Mouse (Mus musculus): ENCODE results near the gene Gm13101. TPM values are rescaled to one million over a fixed set of nuclear protein-coding genes. Genes with fewer than 3 reads are reported as not detected.
"Not testable (repeated sequence)": the region's sequence is repeated elsewhere in the genome, so short reads cannot be mapped to it uniquely, and the experiment has no call there.

Gm13101 gene
- total RNA-seq (2012; rRNA removed) (not detected in 2 replicates), total RNA-seq (2014; rRNA removed) (not detected in 2 replicates), polyA plus RNA-seq (2012; ENCODE audit: insufficient read length, low read depth) (not detected in 2 replicates)

DNA sequence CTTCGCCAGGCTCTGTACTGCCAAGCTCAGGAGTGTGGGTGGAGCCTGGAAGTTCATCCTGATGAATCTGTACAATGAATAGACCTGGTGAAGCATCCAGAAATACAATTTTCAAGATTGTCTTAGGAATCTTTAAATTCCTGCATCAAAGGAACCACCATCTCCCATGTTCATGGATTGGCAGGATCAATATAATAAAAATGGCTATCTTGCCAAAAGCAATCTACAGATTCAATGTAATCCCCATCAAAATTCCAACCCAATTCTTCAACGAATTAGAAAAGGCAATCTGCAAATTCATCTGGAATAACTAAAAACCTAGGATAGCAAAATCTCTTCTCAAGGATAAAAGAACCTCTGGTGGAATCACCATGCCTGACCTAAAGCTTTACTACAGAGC, at the start of gene Gm13101:
Gene Gm13101 (minus strand): TSS at position 101 of the 400 bp plus-strand sequence.
- H3K36me3 ChIP-seq (replicated peaks in 1 of 2; ENCODE audit: control insufficient read depth in 1 of 2, insufficient read depth in 1 of 2, low read length in 1 of 2); in situ Hi-C loops (cut with MboI; ENCODE audit: low pct_ligation_motif_present, low pct_unique_long_range_greater_than_20kb, low sequenced_read_pairs); H3K9ac ChIP-seq (ENCODE audit: insufficient read depth, low read depth); H3K4me3 ChIP-seq (replicated peaks in 1 of 3; ENCODE audit: low read depth in 2 of 3, low read length in 2 of 3, poor library complexity in 1 of 3); H3K4me2 ChIP-seq (ENCODE audit: insufficient read depth, low read depth, poor library complexity, severe bottlenecking); dilution Hi-C loops (cut with MboI; ENCODE audit: extremely low pct_ligation_motif_present, extremely low pct_unique_long_range_greater_than_20kb, low sequenced_read_pairs); H3K79me2 ChIP-seq (replicated peaks; ENCODE audit: control insufficient read depth, extremely low read depth, insufficient read depth, poor library complexity, severe bottlenecking); H3K4me1 ChIP-seq (ENCODE audit: control insufficient read depth in 1 of 2, insufficient read depth in 2 of 2); H3K27me3 ChIP-seq (replicated peaks); H3K9me3 ChIP-seq (replicated peaks; ENCODE audit: low read length); DNase-seq (ENCODE audit: extremely low read depth); H3K27ac ChIP-seq (ENCODE audit: insufficient read depth, low read depth): not testable (repeated sequence)

DNA sequence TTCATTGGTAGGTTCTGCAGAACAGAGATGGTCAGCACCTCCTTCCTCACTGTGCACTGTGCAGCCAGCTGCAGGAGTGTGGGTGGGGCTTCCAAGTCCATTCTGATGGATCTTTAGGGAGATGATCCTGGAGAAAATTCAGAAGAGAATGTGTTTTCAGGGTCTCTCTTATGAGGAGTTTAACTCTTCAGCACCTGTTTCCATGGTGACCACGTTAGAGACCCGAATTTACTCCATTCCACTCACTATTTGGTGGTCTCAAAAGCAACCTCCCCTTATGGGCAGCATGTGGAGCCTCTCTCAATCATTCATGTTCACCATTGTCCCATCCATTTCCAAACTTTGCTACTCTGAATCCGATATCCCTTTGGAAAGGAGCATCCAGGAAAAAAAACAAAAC, 27.5 kb upstream of the Gm13101 start, which contains the start of gene Pramef17:
Gene Pramef17 (minus strand): TSS at position 101 of the 400 bp plus-strand sequence.
- H3K79me2 ChIP-seq (replicated peaks; ENCODE audit: control insufficient read depth, extremely low read depth, insufficient read depth, poor library complexity, severe bottlenecking); H3K9me3 ChIP-seq (replicated peaks; ENCODE audit: low read length); H3K4me2 ChIP-seq (ENCODE audit: insufficient read depth, low read depth, poor library complexity, severe bottlenecking); dilution Hi-C loops (cut with MboI; ENCODE audit: extremely low pct_ligation_motif_present, extremely low pct_unique_long_range_greater_than_20kb, low sequenced_read_pairs); DNase-seq (ENCODE audit: extremely low read depth); H3K9ac ChIP-seq (ENCODE audit: insufficient read depth, low read depth); H3K36me3 ChIP-seq (replicated peaks in 1 of 2; ENCODE audit: control insufficient read depth in 1 of 2, insufficient read depth in 1 of 2, low read length in 1 of 2); H3K27me3 ChIP-seq (replicated peaks); in situ Hi-C loops (cut with MboI; ENCODE audit: low pct_ligation_motif_present, low pct_unique_long_range_greater_than_20kb, low sequenced_read_pairs); H3K27ac ChIP-seq (ENCODE audit: insufficient read depth, low read depth); H3K4me1 ChIP-seq (ENCODE audit: control insufficient read depth in 1 of 2, insufficient read depth in 2 of 2); H3K4me3 ChIP-seq (replicated peaks in 1 of 3; ENCODE audit: low read depth in 2 of 3, low read length in 2 of 3, poor library complexity in 1 of 3): not testable (repeated sequence)

DNA sequence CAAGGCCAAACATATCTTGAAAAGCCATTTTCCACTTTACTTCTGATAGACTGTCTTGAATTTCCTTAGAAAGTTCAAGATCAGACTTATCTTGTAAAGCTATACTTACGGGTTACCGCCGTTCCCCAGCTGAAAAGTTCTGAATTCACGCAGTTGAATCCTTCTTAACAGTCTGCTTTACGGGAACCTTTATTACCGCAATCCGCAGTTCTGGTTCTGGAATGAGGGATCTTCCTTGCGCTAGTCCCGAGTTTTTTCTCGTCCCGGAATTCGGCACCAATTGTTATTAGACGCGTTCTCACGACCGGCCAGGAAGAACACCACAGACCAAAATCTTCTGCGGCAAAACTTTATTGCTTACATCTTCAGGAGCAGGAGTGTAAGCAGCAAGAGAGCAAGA, 21.4 kb upstream of the Gm13101 start:
- H3K4me2 ChIP-seq (ENCODE audit: insufficient read depth, low read depth, poor library complexity, severe bottlenecking); H3K27ac ChIP-seq (ENCODE audit: insufficient read depth, low read depth); H3K4me1 ChIP-seq (ENCODE audit: control insufficient read depth in 1 of 2, insufficient read depth in 2 of 2); H3K9me3 ChIP-seq (replicated peaks; ENCODE audit: low read length); DNase-seq (ENCODE audit: extremely low read depth); H3K79me2 ChIP-seq (replicated peaks; ENCODE audit: control insufficient read depth, extremely low read depth, insufficient read depth, poor library complexity, severe bottlenecking); H3K9ac ChIP-seq (ENCODE audit: insufficient read depth, low read depth); H3K27me3 ChIP-seq (replicated peaks); H3K4me3 ChIP-seq (replicated peaks in 1 of 3; ENCODE audit: low read depth in 2 of 3, low read length in 2 of 3, poor library complexity in 1 of 3); in situ Hi-C loops (cut with MboI; ENCODE audit: low pct_ligation_motif_present, low pct_unique_long_range_greater_than_20kb, low sequenced_read_pairs); H3K36me3 ChIP-seq (replicated peaks in 1 of 2; ENCODE audit: control insufficient read depth in 1 of 2, insufficient read depth in 1 of 2, low read length in 1 of 2); dilution Hi-C loops (cut with MboI; ENCODE audit: extremely low pct_ligation_motif_present, extremely low pct_unique_long_range_greater_than_20kb, low sequenced_read_pairs): not testable (repeated sequence)

DNA sequence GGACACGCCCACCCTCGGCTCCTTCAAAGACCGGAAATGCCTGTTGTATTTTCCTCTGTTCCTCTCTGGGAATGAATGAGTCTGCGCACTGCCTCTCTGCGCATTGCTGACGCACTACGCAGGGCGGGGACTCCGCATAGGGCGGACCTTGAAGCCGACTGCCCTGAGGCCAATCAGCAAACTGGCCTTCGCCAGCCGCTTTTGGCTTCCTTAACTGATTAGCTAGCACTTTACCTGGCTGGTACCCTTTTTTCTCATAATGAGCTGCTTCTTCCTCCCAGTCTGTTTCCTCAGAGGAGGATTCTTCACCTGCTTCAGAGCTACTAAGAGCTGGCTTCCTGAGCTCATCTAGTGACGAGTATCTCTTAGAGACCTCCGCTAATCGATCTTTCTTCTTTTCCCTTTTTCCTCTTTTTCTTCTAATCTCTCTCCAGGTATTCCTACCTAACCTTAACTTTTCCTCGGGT, 20.8 kb upstream of the Gm13101 start:
- H3K36me3 ChIP-seq (replicated peaks in 1 of 2; ENCODE audit: control insufficient read depth in 1 of 2, insufficient read depth in 1 of 2, low read length in 1 of 2); H3K4me2 ChIP-seq (ENCODE audit: insufficient read depth, low read depth, poor library complexity, severe bottlenecking); dilution Hi-C loops (cut with MboI; ENCODE audit: extremely low pct_ligation_motif_present, extremely low pct_unique_long_range_greater_than_20kb, low sequenced_read_pairs); H3K4me1 ChIP-seq (ENCODE audit: control insufficient read depth in 1 of 2, insufficient read depth in 2 of 2); H3K79me2 ChIP-seq (replicated peaks; ENCODE audit: control insufficient read depth, extremely low read depth, insufficient read depth, poor library complexity, severe bottlenecking); H3K27me3 ChIP-seq (replicated peaks); DNase-seq (ENCODE audit: extremely low read depth); H3K27ac ChIP-seq (ENCODE audit: insufficient read depth, low read depth); H3K9ac ChIP-seq (ENCODE audit: insufficient read depth, low read depth); H3K9me3 ChIP-seq (replicated peaks; ENCODE audit: low read length); H3K4me3 ChIP-seq (replicated peaks in 1 of 3; ENCODE audit: low read depth in 2 of 3, low read length in 2 of 3, poor library complexity in 1 of 3); in situ Hi-C loops (cut with MboI; ENCODE audit: low pct_ligation_motif_present, low pct_unique_long_range_greater_than_20kb, low sequenced_read_pairs): not testable (repeated sequence)

DNA sequence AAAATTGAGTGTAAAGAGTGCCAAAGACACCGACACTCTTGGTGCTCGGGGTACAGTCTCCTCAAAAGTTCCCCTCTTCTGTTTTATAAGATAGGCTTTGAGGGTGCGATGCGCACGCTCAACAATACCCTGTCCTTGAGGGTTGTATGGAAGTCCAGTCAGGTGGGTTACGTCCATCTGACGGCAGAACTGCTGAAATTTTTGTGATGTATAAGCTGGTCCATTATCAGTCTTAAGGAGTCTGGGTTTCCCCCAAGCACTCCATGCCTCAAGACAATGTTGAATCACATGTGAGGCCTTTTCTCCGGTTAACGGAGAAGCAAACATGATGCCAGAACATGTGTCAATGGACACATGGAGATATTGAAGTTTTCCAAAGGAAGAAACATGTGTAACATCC, 19.0 kb upstream of the Gm13101 start:
- H3K79me2 ChIP-seq (replicated peaks; ENCODE audit: control insufficient read depth, extremely low read depth, insufficient read depth, poor library complexity, severe bottlenecking); H3K4me1 ChIP-seq (ENCODE audit: control insufficient read depth in 1 of 2, insufficient read depth in 2 of 2); H3K9ac ChIP-seq (ENCODE audit: insufficient read depth, low read depth); H3K27ac ChIP-seq (ENCODE audit: insufficient read depth, low read depth); DNase-seq (ENCODE audit: extremely low read depth); H3K27me3 ChIP-seq (replicated peaks); H3K4me2 ChIP-seq (ENCODE audit: insufficient read depth, low read depth, poor library complexity, severe bottlenecking); in situ Hi-C loops (cut with MboI; ENCODE audit: low pct_ligation_motif_present, low pct_unique_long_range_greater_than_20kb, low sequenced_read_pairs); H3K4me3 ChIP-seq (replicated peaks in 1 of 3; ENCODE audit: low read depth in 2 of 3, low read length in 2 of 3, poor library complexity in 1 of 3); H3K9me3 ChIP-seq (replicated peaks; ENCODE audit: low read length); dilution Hi-C loops (cut with MboI; ENCODE audit: extremely low pct_ligation_motif_present, extremely low pct_unique_long_range_greater_than_20kb, low sequenced_read_pairs); H3K36me3 ChIP-seq (replicated peaks in 1 of 2; ENCODE audit: control insufficient read depth in 1 of 2, insufficient read depth in 1 of 2, low read length in 1 of 2): not testable (repeated sequence)

DNA sequence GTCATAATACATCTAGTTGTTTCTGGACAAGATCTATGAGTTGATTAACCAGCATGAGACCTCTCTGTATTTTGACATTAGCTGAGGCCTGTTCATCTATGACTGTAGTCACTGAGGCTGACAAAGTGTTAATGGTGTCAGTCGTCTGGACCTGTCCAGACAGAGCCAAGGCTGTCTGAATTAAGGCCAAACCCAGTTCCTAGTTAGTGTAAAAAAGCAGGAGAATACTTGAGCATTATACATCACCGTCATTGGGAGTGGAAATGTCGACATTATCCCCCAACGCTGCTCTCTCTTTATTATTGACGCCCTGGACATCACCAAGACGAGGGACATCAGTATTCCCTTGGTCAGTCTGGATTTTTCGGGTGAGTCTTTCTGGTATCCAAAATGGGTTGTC, 18.4 kb upstream of the Gm13101 start:
- in situ Hi-C loops (cut with MboI; ENCODE audit: low pct_ligation_motif_present, low pct_unique_long_range_greater_than_20kb, low sequenced_read_pairs); H3K9me3 ChIP-seq (replicated peaks; ENCODE audit: low read length); H3K27ac ChIP-seq (ENCODE audit: insufficient read depth, low read depth); DNase-seq (ENCODE audit: extremely low read depth); H3K4me3 ChIP-seq (replicated peaks in 1 of 3; ENCODE audit: low read depth in 2 of 3, low read length in 2 of 3, poor library complexity in 1 of 3); H3K4me2 ChIP-seq (ENCODE audit: insufficient read depth, low read depth, poor library complexity, severe bottlenecking); dilution Hi-C loops (cut with MboI; ENCODE audit: extremely low pct_ligation_motif_present, extremely low pct_unique_long_range_greater_than_20kb, low sequenced_read_pairs); H3K4me1 ChIP-seq (ENCODE audit: control insufficient read depth in 1 of 2, insufficient read depth in 2 of 2); H3K36me3 ChIP-seq (replicated peaks in 1 of 2; ENCODE audit: control insufficient read depth in 1 of 2, insufficient read depth in 1 of 2, low read length in 1 of 2); H3K9ac ChIP-seq (ENCODE audit: insufficient read depth, low read depth); H3K27me3 ChIP-seq (replicated peaks); H3K79me2 ChIP-seq (replicated peaks; ENCODE audit: control insufficient read depth, extremely low read depth, insufficient read depth, poor library complexity, severe bottlenecking): not testable (repeated sequence)

All from CH12.LX (cell line).